Mouse (Mus musculus) bone marrow, adult 2 months (tissue): Measurements from ENCODE around the gene Mob1b.
A peak's percentile ranks its signal among the peaks of the same experiment; 100 is the strongest.

Experiments
- CTCF ChIP-seq: fragments of 200-500 bp; IDR thresholded peaks from 2 replicates; pipeline ENCODE4 v1.5.1; 2011; ENCODE audit warnings: low read length, control low read depth; ENCODE audit not compliant: control insufficient read depth, insufficient read depth
- POLR2A ChIP-seq: fragments of 200-500 bp; IDR thresholded peaks from 2 replicates; pipeline ENCODE4 v1.6.1; 2011; ENCODE audit warnings: low read depth, mild to moderate bottlenecking, control low read depth, low read length, borderline replicate concordance; ENCODE audit not compliant: control insufficient read depth

DNA sequence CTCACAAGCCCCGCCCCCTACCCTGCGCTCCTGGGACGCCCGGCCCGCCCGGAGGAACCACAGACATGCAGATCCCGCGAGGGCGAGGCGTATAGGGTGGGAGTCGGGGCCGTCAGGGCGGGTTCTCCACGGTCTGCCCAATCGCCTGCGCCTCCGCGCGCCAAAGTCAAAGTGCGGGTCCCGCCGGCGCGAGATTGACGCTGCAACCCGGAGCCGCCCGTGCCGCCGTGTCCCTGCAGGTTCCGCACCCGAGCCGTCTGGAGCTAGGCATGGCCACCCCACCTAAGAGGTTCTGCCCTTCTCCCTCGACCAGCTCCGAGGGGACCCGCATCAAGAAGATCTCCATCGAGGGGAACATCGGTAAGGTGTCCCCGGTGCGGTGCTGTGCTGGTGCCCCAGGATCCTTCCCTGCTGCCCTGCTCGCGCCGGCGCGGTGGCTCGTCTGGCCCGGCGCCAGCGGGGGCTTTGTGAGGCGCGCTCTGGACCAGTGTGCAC is 44.4 kb downstream of the Mob1b start, which contains the start of gene Dck:
- no peak for TF ChIP-seq CTCF
- peak; percentile 95 for TF ChIP-seq POLR2A
